Mouse (Mus musculus): ENCODE measurements around the gene Ears2.

GRCm38 (mm10) chr7:122066945-122067516, at the start of gene Ears2, which contains the start of gene Ubfd1:
- TF ChIP-seq CTCF (IDR thresholded peaks at IDR 0.05; ENCODE audit: borderline replicate concordance, extremely low read depth, insufficient read depth, insufficient read length) (peak; percentile 7; the same call in 1 of the 2 replicates), POLR2A (IDR thresholded peaks at IDR 0.05; ENCODE audit: borderline replicate concordance, extremely low read depth, insufficient read depth, insufficient read length, poor library complexity, severe bottlenecking) (no peak)

Measured in brain, embryonic 14.5 days (tissue).